Mouse (Mus musculus): ENCODE measurements at regions not wholly inside any gene's neighbourhood (a gene's known extent, or its start where the extent isn't known, plus 50 kb on each side); places are given as distances from the start of the nearest gene placed in this dataset.

GRCm38 (mm10) chr1:176440254-176440653 lies 165.1 kb upstream of the Pld5 start:
- no peak overlapping the region for H3K27ac ChIP-seq (ENCODE audit: low read length)
- H3K27me3 ChIP-seq (ENCODE audit: control insufficient read depth, insufficient read depth, low read depth, low read length): no peaks in the 10 kb centered on the region
- H3K36me3 ChIP-seq (ENCODE audit: control insufficient read depth, insufficient read depth, low read length): no peaks in the 10 kb centered on the region
- WGBS: 35% methylated on average over 3 of the region's 3 CpGs
- no peak overlapping the region for H3K9ac ChIP-seq (ENCODE audit: low read length)
- H3K4me2 ChIP-seq (ENCODE audit: low read depth, low read length): no peak overlapping the region
- H3K4me1 ChIP-seq (replicated peaks; ENCODE audit: control insufficient read depth, insufficient read depth, low read length): no peaks in the 10 kb centered on the region
- ATAC-seq (ENCODE audit: low read depth): no peak
- no peak overlapping the region for H3K4me3 ChIP-seq (ENCODE audit: low read length)
- H3K9me3 ChIP-seq (ENCODE audit: control insufficient read depth, low read length): no peaks in the 10 kb centered on the region

DNA sequence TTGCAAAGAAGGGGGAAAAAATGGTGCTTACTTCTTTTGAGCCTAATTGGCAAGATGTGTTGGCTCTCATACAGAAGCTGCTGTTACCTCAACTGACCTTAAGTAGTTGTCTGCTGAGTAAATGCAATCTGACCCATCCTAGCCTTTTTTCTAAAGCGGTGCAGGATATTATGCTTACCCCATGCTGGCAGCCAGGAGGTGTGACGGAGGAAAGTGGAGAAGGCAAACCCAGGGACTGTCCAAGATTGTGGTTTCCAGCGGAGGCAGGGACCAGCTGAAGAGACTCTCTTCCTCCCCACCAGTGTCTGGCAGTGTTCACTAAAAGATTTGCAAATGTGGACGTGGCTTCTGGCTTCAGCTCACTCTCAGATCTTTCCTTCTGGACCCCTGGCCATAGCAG lies 152.7 kb upstream of the Pld5 start:
- H3K9ac ChIP-seq (ENCODE audit: low read length): no peak overlapping the region
- no peak overlapping the region for H3K4me2 ChIP-seq (ENCODE audit: low read depth, low read length)
- no peaks in the 10 kb centered on the region for H3K4me1 ChIP-seq (replicated peaks; ENCODE audit: control insufficient read depth, insufficient read depth, low read length)
- no peak overlapping the region for H3K4me3 ChIP-seq (ENCODE audit: low read length)
- no peaks in the 10 kb centered on the region for H3K9me3 ChIP-seq (ENCODE audit: control insufficient read depth, low read length)
- no peak overlapping the region for H3K27ac ChIP-seq (ENCODE audit: low read length)
- no peaks in the 10 kb centered on the region for H3K27me3 ChIP-seq (ENCODE audit: control insufficient read depth, insufficient read depth, low read depth, low read length)
- WGBS: 23% methylated on average over 4 of the region's 4 CpGs
- H3K36me3 ChIP-seq (ENCODE audit: control insufficient read depth, insufficient read depth, low read length): no peaks in the 10 kb centered on the region
- ATAC-seq (ENCODE audit: low read depth): no peak

DNA sequence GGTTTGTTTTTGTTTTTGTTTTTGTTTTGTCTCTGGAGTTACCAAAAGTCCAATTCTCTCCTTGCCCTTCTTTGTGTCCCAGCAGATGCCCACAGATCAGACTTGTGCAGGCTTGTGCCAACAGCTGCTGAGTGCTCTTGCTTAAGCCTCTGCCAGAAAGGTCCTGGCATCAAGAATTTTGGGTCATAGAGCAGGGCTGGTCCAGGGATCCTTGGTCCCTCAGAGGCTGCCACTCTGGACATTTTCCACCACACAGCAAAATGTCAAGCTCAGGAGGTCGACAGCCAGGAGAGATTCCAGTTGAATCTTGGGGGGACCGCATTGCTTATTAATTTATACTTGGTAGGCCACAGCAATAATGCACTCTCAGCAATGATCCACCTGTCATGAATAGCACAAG lies 151.9 kb upstream of the Pld5 start:
- no peaks in the 10 kb centered on the region for H3K9me3 ChIP-seq (ENCODE audit: control insufficient read depth, low read length)
- no peaks in the 10 kb centered on the region for H3K27me3 ChIP-seq (ENCODE audit: control insufficient read depth, insufficient read depth, low read depth, low read length)
- 74% methylated on average over 2 of the region's 2 CpGs for WGBS
- no peak for ATAC-seq (ENCODE audit: low read depth)
- H3K27ac ChIP-seq (ENCODE audit: low read length): no peak overlapping the region
- H3K36me3 ChIP-seq (ENCODE audit: control insufficient read depth, insufficient read depth, low read length): no peaks in the 10 kb centered on the region
- H3K9ac ChIP-seq (ENCODE audit: low read length): no peak overlapping the region
- H3K4me2 ChIP-seq (ENCODE audit: low read depth, low read length): no peak overlapping the region
- H3K4me3 ChIP-seq (ENCODE audit: low read length): no peak overlapping the region
- H3K4me1 ChIP-seq (replicated peaks; ENCODE audit: control insufficient read depth, insufficient read depth, low read length): no peaks in the 10 kb centered on the region

DNA sequence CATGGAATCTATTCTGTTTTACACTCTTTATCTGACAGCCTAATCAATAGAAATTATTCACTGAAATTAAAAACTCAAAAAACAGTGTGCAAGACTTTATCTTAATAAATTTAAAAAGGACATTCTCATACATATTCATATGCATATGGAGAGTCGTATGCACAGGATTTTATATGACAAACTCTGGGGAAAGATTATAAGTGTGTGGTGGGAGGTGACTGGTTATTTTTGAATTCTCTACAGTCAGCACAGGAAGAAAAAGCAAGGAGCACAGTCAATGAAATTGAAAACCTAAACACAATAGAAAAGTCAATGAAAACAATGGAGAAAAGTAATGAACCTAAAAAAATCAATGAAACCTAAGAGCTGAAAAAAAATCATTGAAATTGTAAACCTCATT lies 142.1 kb upstream of the Pld5 start:
- no peaks in the 10 kb centered on the region for H3K9me3 ChIP-seq (ENCODE audit: control insufficient read depth, low read length)
- 80% methylated on average over 1 of the region's 1 CpGs for WGBS
- ATAC-seq (ENCODE audit: low read depth): no peak

GRCm38 (mm10) chr1:176404128-176404527 lies 129.0 kb upstream of the Pld5 start:
- Histone ChIP-seq H3K4me3 (ENCODE audit: low read length) (no peak overlapping the region), H3K9ac (ENCODE audit: low read length) (no peak overlapping the region), H3K4me2 (ENCODE audit: low read depth, low read length) (no peak overlapping the region), H3K36me3 (ENCODE audit: control insufficient read depth, insufficient read depth, low read length) (no peaks in the 10 kb centered on the region), H3K4me1 (replicated peaks; ENCODE audit: control insufficient read depth, insufficient read depth, low read length) (no peaks in the 10 kb centered on the region), H3K27ac (ENCODE audit: low read length) (no peak overlapping the region), H3K9me3 (ENCODE audit: control insufficient read depth, low read length) (no peaks in the 10 kb centered on the region), H3K27me3 (ENCODE audit: control insufficient read depth, insufficient read depth, low read depth, low read length) (no peaks in the 10 kb centered on the region)
- 91% methylated on average over 3 of the region's 3 CpGs for WGBS
- ATAC-seq (ENCODE audit: low read depth): no peak

More for the DNA sequence above, 142.1 kb upstream of the Pld5 start:
- Histone ChIP-seq H3K27ac (ENCODE audit: low read length) (no peak overlapping the region), H3K4me1 (replicated peaks; ENCODE audit: control insufficient read depth, insufficient read depth, low read length) (no peaks in the 10 kb centered on the region), H3K9ac (ENCODE audit: low read length) (no peak overlapping the region), H3K36me3 (ENCODE audit: control insufficient read depth, insufficient read depth, low read length) (no peaks in the 10 kb centered on the region), H3K4me3 (ENCODE audit: low read length) (no peak overlapping the region), H3K27me3 (ENCODE audit: control insufficient read depth, insufficient read depth, low read depth, low read length) (no peaks in the 10 kb centered on the region), H3K4me2 (ENCODE audit: low read depth, low read length) (no peak overlapping the region)

DNA sequence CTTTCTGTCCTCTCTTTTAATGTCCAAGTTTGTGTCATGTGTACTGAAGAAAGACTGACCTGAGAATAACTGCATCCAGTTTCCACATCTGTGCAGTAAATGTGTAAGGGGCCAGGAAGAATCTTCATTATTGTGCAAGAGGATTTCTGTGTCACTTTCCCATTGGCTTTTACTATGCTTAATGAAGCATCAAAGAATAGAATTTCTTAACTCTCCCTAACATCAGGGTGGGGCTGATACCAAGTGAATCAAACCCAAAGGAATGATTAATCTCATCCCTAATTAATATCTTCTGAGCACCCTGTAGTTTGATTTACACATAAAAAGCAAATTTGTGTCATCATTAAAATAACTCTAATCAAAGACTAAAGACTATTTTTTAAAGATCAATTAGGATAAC lies 104.5 kb upstream of the Pld5 start:
- no peak for ATAC-seq (ENCODE audit: low read depth)
- Histone ChIP-seq H3K9me3 (ENCODE audit: control insufficient read depth, low read length) (no peaks in the 10 kb centered on the region), H3K27ac (ENCODE audit: low read length) (no peak overlapping the region), H3K27me3 (ENCODE audit: control insufficient read depth, insufficient read depth, low read depth, low read length) (no peaks in the 10 kb centered on the region), H3K4me1 (replicated peaks; ENCODE audit: control insufficient read depth, insufficient read depth, low read length) (no peaks in the 10 kb centered on the region), H3K9ac (ENCODE audit: low read length) (no peak overlapping the region), H3K4me2 (ENCODE audit: low read depth, low read length) (no peak overlapping the region), H3K4me3 (ENCODE audit: low read length) (no peak overlapping the region), H3K36me3 (ENCODE audit: control insufficient read depth, insufficient read depth, low read length) (no peaks in the 10 kb centered on the region)

- Histone ChIP-seq H3K4me2 (ENCODE audit: low read depth, low read length) (no peak overlapping the region), H3K36me3 (ENCODE audit: control insufficient read depth, insufficient read depth, low read length) (no peaks in the 10 kb centered on the region), H3K9ac (ENCODE audit: low read length) (no peak overlapping the region), H3K27me3 (ENCODE audit: control insufficient read depth, insufficient read depth, low read depth, low read length) (no peaks in the 10 kb centered on the region), H3K4me3 (ENCODE audit: low read length) (no peak overlapping the region), H3K9me3 (ENCODE audit: control insufficient read depth, low read length) (no peaks in the 10 kb centered on the region), H3K4me1 (replicated peaks; ENCODE audit: control insufficient read depth, insufficient read depth, low read length) (no peaks in the 10 kb centered on the region), H3K27ac (ENCODE audit: low read length) (no peak overlapping the region)
- WGBS: 81% methylated on average over 3 of the region's 3 CpGs
- no peak for ATAC-seq (ENCODE audit: low read depth)
Observed at GRCm38 (mm10) chr1:176366900-176367299, 91.8 kb upstream of the Pld5 start.

DNA sequence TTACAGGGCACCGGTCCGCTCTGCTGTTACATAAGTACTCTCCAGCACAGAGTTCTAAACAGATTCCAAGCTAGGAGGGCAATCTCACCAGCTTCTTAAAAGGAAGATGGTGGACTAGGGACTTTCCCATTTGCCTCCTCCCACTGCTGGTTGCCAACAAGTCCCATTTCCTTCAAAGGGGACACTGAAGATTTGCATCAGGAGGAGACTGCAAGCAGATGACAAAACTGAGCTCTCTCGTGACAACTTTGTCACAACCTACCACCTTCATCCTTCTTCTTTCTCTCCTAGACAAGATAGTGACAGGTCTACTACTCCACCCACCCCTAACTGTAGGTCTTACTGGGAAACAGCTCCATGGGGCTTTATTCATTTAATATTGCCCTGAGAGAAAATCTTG lies 85.8 kb upstream of the Pld5 start:
- H3K4me1 ChIP-seq (replicated peaks; ENCODE audit: control insufficient read depth, insufficient read depth, low read length): no peaks in the 10 kb centered on the region
- ATAC-seq (ENCODE audit: low read depth): no peak
- 81% methylated on average over 3 of the region's 3 CpGs for WGBS
- no peaks in the 10 kb centered on the region for H3K27me3 ChIP-seq (ENCODE audit: control insufficient read depth, insufficient read depth, low read depth, low read length)
- no peak overlapping the region for H3K4me2 ChIP-seq (ENCODE audit: low read depth, low read length)
- H3K9me3 ChIP-seq (ENCODE audit: control insufficient read depth, low read length): no peaks in the 10 kb centered on the region
- no peaks in the 10 kb centered on the region for H3K36me3 ChIP-seq (ENCODE audit: control insufficient read depth, insufficient read depth, low read length)
- no peak overlapping the region for H3K9ac ChIP-seq (ENCODE audit: low read length)
- H3K4me3 ChIP-seq (ENCODE audit: low read length): no peak overlapping the region
- no peak overlapping the region for H3K27ac ChIP-seq (ENCODE audit: low read length)

- no peak for ATAC-seq (ENCODE audit: low read depth)
- H3K4me1 ChIP-seq (replicated peaks; ENCODE audit: control insufficient read depth, insufficient read depth, low read length): no peaks in the 10 kb centered on the region
- H3K9me3 ChIP-seq (ENCODE audit: control insufficient read depth, low read length): no peaks in the 10 kb centered on the region
- WGBS: 89% methylated on average over 12 of the region's 12 CpGs
- H3K27ac ChIP-seq (ENCODE audit: low read length): no peak overlapping the region
- H3K36me3 ChIP-seq (ENCODE audit: control insufficient read depth, insufficient read depth, low read length): no peaks in the 10 kb centered on the region
- H3K4me2 ChIP-seq (ENCODE audit: low read depth, low read length): no peak overlapping the region
- no peak overlapping the region for H3K4me3 ChIP-seq (ENCODE audit: low read length)
- H3K9ac ChIP-seq (ENCODE audit: low read length): no peak overlapping the region
- H3K27me3 ChIP-seq (ENCODE audit: control insufficient read depth, insufficient read depth, low read depth, low read length): no peaks in the 10 kb centered on the region
Observed at GRCm38 (mm10) chr1:176359992-176360724, 85.0 kb upstream of the Pld5 start.

DNA sequence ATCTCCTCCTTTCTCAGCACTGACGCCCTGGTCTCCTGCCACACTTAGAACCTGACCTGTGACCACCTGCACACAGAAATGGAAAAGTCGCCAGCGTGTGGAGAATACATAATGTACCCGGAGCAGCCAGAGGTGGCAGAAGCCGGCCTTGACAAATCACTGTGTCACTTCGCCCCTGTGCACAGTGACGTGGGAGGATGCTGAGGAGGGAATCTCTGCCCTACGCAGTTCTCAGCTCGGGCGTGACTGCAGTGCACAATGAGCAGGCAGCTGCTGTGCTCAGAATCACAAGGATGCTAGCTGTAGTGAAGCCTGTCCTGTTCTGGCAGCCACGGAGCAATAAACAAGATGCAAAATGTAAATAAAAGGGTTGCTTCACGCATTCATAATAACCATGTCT lies 80.2 kb upstream of the Pld5 start:
- Histone ChIP-seq H3K27ac (ENCODE audit: low read length) (no peak overlapping the region), H3K4me1 (replicated peaks; ENCODE audit: control insufficient read depth, insufficient read depth, low read length) (no peaks in the 10 kb centered on the region), H3K9ac (ENCODE audit: low read length) (no peak overlapping the region), H3K27me3 (ENCODE audit: control insufficient read depth, insufficient read depth, low read depth, low read length) (no peaks in the 10 kb centered on the region), H3K9me3 (ENCODE audit: control insufficient read depth, low read length) (no peaks in the 10 kb centered on the region), H3K36me3 (ENCODE audit: control insufficient read depth, insufficient read depth, low read length) (no peaks in the 10 kb centered on the region), H3K4me2 (ENCODE audit: low read depth, low read length) (no peak overlapping the region), H3K4me3 (ENCODE audit: low read length) (no peak overlapping the region)
- 54% methylated on average over 12 of the region's 12 CpGs for WGBS
- no peak for ATAC-seq (ENCODE audit: low read depth)

Data from lung, embryonic 16.5 days (tissue).